Mouse (Mus musculus) macrophage (primary cell): ENCODE data around the gene Myadml2. TPM values are rescaled to one million over a fixed set of nuclear protein-coding genes. Genes with fewer than 3 reads are reported as not detected.

Experiments used
- H3K27ac ChIP-seq: fragments of 350-480 bp; formaldehyde crosslinking; 2 replicates; pipeline ENCODE4 v1.9.0; 2021
- H3K36me3 ChIP-seq: fragments of 350-480 bp; formaldehyde crosslinking; 2 replicates; pipeline ENCODE4 v1.9.0; 2021; ENCODE audit errors: inconsistent target
- H3K4me3 ChIP-seq: fragments of 350-480 bp; formaldehyde crosslinking; 2 replicates; pipeline ENCODE4 v1.9.0; 2021; ENCODE audit errors: inconsistent target
- H3K79me2 ChIP-seq: fragments of 350-480 bp; formaldehyde crosslinking; 2 replicates; pipeline ENCODE4 v1.9.0; 2021; ENCODE audit errors: inconsistent target
- WGBS: methylation state at CpG from one replicate; pipeline ENCODE4 v1.1.7; 2026; ENCODE audit warnings: inconsistent platforms; ENCODE audit not compliant: missing documents; 5-methylcytosine and 5-hydroxymethylcytosine counted together
- polyA plus RNA-seq: library from polyadenylated mRNA; stranded (reverse); fragments of 250-400 nt; gene quantifications from 3 replicates; pipeline ENCODE4 v1.2.4, GENCODE M21; 2018; ENCODE audit warnings: inconsistent platforms

Myadml2 gene
- polyA plus RNA-seq, 1 experiment from 2014 or later = not detected

DNA sequence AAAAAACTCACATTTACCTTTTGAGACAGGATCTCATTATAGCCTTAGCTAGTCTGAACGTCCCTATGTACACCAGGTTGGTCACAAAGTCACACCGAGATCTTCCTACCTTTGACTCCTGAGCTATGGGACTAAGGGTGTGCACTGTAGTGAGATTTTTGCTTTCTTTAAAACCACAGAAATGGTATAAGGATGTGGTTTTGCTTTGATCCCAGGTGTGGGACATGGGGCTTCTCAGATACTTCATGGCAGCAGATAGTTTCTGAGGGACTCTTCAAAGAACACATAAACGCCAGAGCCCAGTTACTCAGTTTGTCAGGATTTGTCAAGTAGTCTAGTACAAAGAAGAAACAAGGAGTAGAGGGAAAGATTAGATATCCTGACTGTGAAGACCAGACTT lies 47.2 kb downstream of the Myadml2 start:
- Histone ChIP-seq H3K36me3 (peaks cover 52% of the 10 kb centered on the region; the same call in 1 of the 2 replicates), H3K79me2 (peaks cover 35% of the 10 kb centered on the region), H3K4me3 (no peak overlapping the region), H3K27ac (no peak overlapping the region)
- 81% methylated on average over 3 of the region's 3 CpGs for WGBS

DNA sequence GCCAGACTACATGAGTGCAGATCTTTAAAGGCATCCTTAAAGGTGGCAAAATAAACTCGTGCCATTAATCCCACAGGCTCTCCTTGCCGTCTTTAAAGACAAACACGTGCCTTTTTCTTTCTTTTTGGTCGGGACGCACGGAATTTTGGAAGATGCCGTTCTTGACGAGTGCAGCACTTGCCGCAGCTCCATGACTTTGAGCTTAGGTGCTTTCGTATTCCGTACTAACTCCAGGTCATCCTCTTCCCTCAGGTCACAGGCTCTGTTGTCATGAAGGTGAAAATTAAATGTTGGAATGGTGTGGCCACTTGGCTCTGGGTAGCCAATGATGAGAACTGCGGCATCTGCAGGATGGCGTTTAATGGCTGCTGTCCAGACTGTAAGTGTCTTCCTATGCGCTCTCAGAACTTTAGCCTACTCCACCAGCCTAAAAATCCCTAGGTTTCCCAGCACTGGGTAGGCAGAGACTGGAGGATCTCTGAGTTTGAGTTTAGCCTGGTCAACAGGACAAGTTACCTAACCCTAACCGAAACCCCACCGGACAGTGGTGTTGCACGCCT lies 48.9 kb downstream of the Myadml2 start:
- 48% methylated on average over 16 of the region's 17 CpGs for WGBS
- Histone ChIP-seq H3K27ac (peak overlapping the region; percentile 85), H3K36me3 (peaks cover 54% of the 10 kb centered on the region; the same call in 1 of the 2 replicates)

DNA sequence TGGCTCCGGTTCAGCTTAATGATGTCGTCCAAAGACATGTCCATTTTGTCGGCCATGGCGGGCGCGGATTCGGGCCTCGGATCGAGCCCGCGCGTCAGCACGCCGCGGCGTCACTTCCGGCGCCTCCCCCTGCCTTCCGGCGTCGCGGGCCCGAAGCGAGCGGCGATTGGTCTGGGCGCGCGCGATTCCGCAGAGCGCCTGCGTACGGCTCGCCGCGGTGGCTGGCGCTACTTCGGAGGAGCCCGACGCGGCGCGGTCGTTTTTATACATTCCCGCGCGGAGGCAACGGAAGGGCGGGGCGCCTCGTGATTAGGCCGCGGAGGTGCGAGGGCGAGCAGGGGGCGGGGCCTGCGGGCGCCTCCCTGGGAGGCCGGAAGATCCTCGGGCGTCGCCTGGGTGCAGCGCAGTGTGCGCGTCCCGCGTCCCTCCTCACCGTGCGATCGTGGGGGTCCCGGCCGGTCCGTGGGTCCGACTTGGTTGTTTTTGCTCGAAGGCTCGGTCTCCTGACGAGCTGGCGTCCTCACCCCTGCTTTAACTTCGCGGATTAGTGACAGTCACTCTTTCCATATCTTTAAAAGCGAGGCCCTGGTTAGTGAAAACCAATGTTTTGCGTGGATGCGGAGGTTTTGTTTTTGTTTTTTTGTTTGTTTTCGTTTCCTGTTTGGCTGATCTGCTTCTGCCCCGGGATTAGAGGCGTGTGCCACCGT lies 49.5 kb downstream of the Myadml2 start, which contains the start of the genes Alyref and Anapc11:
Gene Alyref (minus strand): TSS at position 83 of the 707 bp plus-strand sequence.
Gene Anapc11 (plus strand): TSS at position 139 of the 707 bp plus-strand sequence.
- Histone ChIP-seq H3K79me2 (peaks cover 57% of the 10 kb centered on the region), H3K36me3 (peaks cover 54% of the 10 kb centered on the region; the same call in 1 of the 2 replicates), H3K4me3 (peak within 1 kb of the TSS; percentile 75), H3K27ac (peak within 1 kb of the TSS; percentile 85)
- under 1% methylated on average over 73 of the region's 88 CpGs for WGBS

More for the DNA sequence above, 48.9 kb downstream of the Myadml2 start:
- Histone ChIP-seq H3K4me3 (peak overlapping the region; percentile 55), H3K79me2 (peaks cover 51% of the 10 kb centered on the region)

DNA sequence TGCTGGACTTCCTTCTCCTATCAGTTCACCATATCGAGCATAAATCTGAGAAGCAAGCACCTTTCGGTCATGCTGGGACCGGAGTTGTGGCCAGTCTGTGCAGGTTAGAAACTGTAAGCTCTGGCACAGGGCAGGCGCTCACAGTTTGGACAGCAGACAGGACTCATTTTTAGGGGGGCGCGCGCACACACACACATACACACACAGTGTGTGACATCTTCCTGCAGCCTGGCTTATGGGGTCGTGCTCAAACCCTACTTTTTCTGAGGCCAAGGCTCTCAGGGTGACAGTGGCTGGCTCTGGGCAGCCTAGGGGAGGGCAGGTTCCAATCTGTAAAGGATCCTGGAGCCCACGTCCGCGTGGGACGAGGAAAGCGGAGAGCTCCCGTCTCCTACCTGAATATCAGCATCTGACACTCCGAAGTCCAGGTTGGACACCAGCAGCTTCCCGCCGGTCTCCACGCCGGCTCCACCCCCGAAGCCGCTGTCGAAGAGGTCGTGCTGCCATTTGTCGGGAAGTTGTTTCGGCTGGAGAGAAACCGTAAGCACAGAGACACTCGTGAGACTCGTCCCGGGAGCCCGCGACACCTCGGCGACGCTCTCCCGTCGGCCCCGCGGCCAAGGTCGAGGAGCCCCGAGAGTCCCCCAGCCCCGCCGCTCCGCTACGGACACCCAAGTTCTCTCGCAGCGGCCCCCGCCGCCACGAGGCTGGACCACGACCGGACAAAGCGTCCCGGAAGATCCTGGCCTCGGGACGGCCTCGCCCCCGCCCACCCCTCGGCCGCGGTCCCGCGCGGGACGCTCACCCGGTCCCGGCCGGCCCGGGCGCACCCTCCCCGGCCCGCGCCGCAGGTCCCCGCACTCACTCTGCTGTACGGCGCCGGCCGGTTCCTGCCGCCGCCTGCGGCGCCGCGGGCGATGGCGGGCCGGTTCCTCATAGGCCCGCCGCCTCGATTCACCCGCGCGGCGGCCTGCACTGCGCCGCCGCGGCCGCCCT lies 50.4 kb downstream of the Myadml2 start:
- H3K36me3 ChIP-seq = peaks cover 54% of the 10 kb centered on the region; the same call in 1 of the 2 replicates
- 3% methylated on average over 95 of the region's 99 CpGs for WGBS
- H3K4me3 ChIP-seq = peak overlapping the region; percentile 75
- H3K27ac ChIP-seq = peak overlapping the region; percentile 49
- H3K79me2 ChIP-seq = peaks cover 66% of the 10 kb centered on the region

Other genes starting within 250 kb of the Myadml2 start
- 38.6 to 47.8 TPM (median 45.8 TPM) in 3 replicates for gene Nploc4, start 210.4 kb downstream of the Myadml2 start, polyA plus RNA-seq
- gene Tspan10, start 205.5 kb downstream of the Myadml2 start, polyA plus RNA-seq = 0.54 to 2.3 TPM (median 1.5 TPM) in 3 replicates
- 0.32 TPM in 1 of 3 replicates, not detected in the others for gene Pde6g, start 194.7 kb downstream of the Myadml2 start, polyA plus RNA-seq
- 2.6 to 10.4 TPM (median 6.3 TPM) in 3 replicates for gene Oxld1, start 190.1 kb downstream of the Myadml2 start, polyA plus RNA-seq
- gene Ccdc137, start 190.0 kb downstream of the Myadml2 start, polyA plus RNA-seq = 11.7 to 12.7 TPM (median 11.8 TPM) in 3 replicates
- gene Arl16, start 180.6 kb downstream of the Myadml2 start, polyA plus RNA-seq = 11.8 to 16.5 TPM (median 14.2 TPM) in 3 replicates
- gene Mrpl12, start 163.5 kb downstream of the Myadml2 start, polyA plus RNA-seq = 28.2 to 81.1 TPM (median 37.6 TPM) in 3 replicates
- gene Slc25a10, start 156.3 kb downstream of the Myadml2 start, polyA plus RNA-seq = 29.6 to 61.7 TPM (median 44.6 TPM) in 3 replicates
- gene Gcgr, start 117.5 kb downstream of the Myadml2 start, polyA plus RNA-seq = 0.09 TPM in 1 of 3 replicates, not detected in the others
- 36.9 to 60.9 TPM (median 57.7 TPM) in 3 replicates for gene Mcrip1, start 98.4 kb downstream of the Myadml2 start, polyA plus RNA-seq
- gene Ppp1r27, start 97.0 kb downstream of the Myadml2 start, polyA plus RNA-seq = not detected in 3 replicates
- gene P4hb, start 74.9 kb downstream of the Myadml2 start, polyA plus RNA-seq = 294 to 442 TPM (median 388 TPM) in 3 replicates
- gene Arhgdia, start 66.5 kb downstream of the Myadml2 start, polyA plus RNA-seq = 662 to 966 TPM (median 875 TPM) in 3 replicates
- 34.3 to 88.6 TPM (median 41.5 TPM) in 3 replicates for gene Alyref, start 49.8 kb downstream of the Myadml2 start, polyA plus RNA-seq
- gene Anapc11, start 49.7 kb downstream of the Myadml2 start, polyA plus RNA-seq = 40.4 to 78.6 TPM (median 76.2 TPM) in 3 replicates
- gene Npb, start 39.7 kb downstream of the Myadml2 start, polyA plus RNA-seq = not detected in 3 replicates
- gene Pcyt2, start 30.2 kb downstream of the Myadml2 start, polyA plus RNA-seq = 23.8 to 69.4 TPM (median 36.2 TPM) in 3 replicates
- 37.3 to 77.5 TPM (median 50.4 TPM) in 3 replicates for gene Sirt7, start 22.9 kb downstream of the Myadml2 start, polyA plus RNA-seq
- gene Mafg, start 14.6 kb downstream of the Myadml2 start, polyA plus RNA-seq = 18.1 to 68.2 TPM (median 39.6 TPM) in 3 replicates
- not detected in 3 replicates for gene Pycr1, start 4.4 kb downstream of the Myadml2 start, polyA plus RNA-seq
- not detected in 3 replicates for gene Notum, start 13.0 kb upstream of the Myadml2 start, polyA plus RNA-seq
- gene Aspscr1, start 24.8 kb upstream of the Myadml2 start, polyA plus RNA-seq = 21.6 to 38.8 TPM (median 34.8 TPM) in 3 replicates
- gene Cenpx, start 65.6 kb upstream of the Myadml2 start, polyA plus RNA-seq = 70.5 to 93.2 TPM (median 84.4 TPM) in 3 replicates
- gene Lrrc45, start 65.8 kb upstream of the Myadml2 start, polyA plus RNA-seq = 8.8 to 16.3 TPM (median 8.9 TPM) in 3 replicates
- 5.4 to 14.4 TPM (median 7.5 TPM) in 3 replicates for gene Rac3, start 73.3 kb upstream of the Myadml2 start, polyA plus RNA-seq
- 50.0 to 96.7 TPM (median 78.2 TPM) in 3 replicates for gene Dcxr, start 79.1 kb upstream of the Myadml2 start, polyA plus RNA-seq
- 26.0 to 63.7 TPM (median 28.8 TPM) in 3 replicates for gene Cbr2, start 84.0 kb upstream of the Myadml2 start, polyA plus RNA-seq
- gene Hmga1b, start 114.6 kb upstream of the Myadml2 start, polyA plus RNA-seq = 3.8 to 12.6 TPM (median 5.1 TPM) in 3 replicates
- gene Rfng, start 136.0 kb upstream of the Myadml2 start, polyA plus RNA-seq = 12.9 to 16.2 TPM (median 15.6 TPM) in 3 replicates
- gene Gps1, start 136.1 kb upstream of the Myadml2 start, polyA plus RNA-seq = 31.8 to 85.4 TPM (median 49.9 TPM) in 3 replicates
- gene Dus1l, start 148.2 kb upstream of the Myadml2 start, polyA plus RNA-seq = 17.1 to 33.6 TPM (median 26.6 TPM) in 3 replicates
- gene Fasn, start 176.4 kb upstream of the Myadml2 start, polyA plus RNA-seq = 20.8 to 45.3 TPM (median 23.6 TPM) in 3 replicates